Comparison of ENCODE assay signal across 12 mouse cellular contexts in the genomic region with DNA sequence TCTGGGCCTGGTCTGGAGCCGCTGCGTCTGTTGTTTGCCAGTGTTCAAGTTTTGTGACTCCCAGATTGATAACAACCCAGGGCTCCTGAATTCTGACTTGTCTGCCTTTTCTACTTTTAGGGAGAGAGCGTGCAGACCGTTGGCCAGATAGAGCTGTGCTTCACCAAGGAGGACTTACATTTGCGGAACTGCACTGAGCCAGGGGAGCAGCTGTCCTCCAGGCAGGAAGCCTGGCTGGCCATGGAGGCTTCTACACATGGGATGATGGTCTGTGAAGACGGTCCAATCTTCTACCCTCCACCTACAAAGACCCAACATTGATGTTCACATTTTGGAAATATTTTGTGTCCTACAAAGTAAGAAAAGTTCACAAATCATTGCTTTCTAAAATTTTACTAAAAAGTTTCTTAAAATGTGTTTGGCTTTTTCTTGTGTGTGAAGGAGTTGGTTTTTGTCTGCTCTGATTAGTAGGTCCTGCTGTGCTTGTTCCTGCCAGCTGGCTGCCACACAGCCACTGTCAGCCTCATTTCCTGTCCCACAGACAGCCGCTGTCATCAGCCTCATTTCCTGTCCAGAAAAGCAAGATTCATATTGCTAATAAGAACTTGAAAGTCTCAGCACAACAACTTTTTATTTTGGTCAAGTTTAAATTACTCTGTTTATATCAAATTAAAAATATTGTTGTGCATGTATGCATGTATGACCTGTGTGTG. TPM values are rescaled to one million over a fixed set of nuclear protein-coding genes. Genes with fewer than 3 reads are reported as not detected.
"Had no signal": no experiment of that assay in that cellular context is flagged by ENCODE, and none has a peak within 500 bp of the region (broad histone marks: within the 10 kb centered on the region; RNA-seq: fewer than 3 reads in every experiment).

No protein-coding gene starts in this region.

RNA-seq across cellular contexts. Expression of a gene that starts 19.2 kb away (rescaled TPM):
- total RNA-seq: megakaryocyte-erythroid progenitor cell, adult 5-6 weeks had no signal
- polyA plus RNA-seq: liver, embryonic 16.5 days; midbrain, embryonic 14.5 days; myocyte; small intestine, adult 2 months had no signal

RNA-seq across cellular contexts. Expression of a gene that starts 27.4 kb away (rescaled TPM):
- polyA plus RNA-seq: lung, embryonic 14.5 days; midbrain, embryonic 10.5 days; midbrain, embryonic 12.5 days; midbrain, embryonic 14.5 days; myocyte; neural tube, embryonic 11.5 days; neural tube, embryonic 13.5 days; small intestine, adult 2 months; stomach, embryonic 14.5 days; stomach, embryonic 16.5 days had no signal
